7 mouse cellular contexts compared by ENCODE assay signal in genomic region chr1:66817865-66818315, GRCm38 (mm10). TPM values are rescaled to one million over a fixed set of nuclear protein-coding genes. Genes with fewer than 3 reads are reported as not detected.
DNase-seq lines count a peak whose midpoint lies in the region; ATAC-seq lines count a peak whose summit lies in the region.

No protein-coding gene starts in this region.

- WGBS in neural tube, embryonic 11.5 days = under 1% methylated on average over 20 of the region's 20 CpGs
- WGBS in hindbrain, embryonic 11.5 days = 2% methylated on average over 20 of the region's 20 CpGs
- WGBS in midbrain, embryonic 11.5 days = under 1% methylated on average over 20 of the region's 20 CpGs

- no peaks in the 10 kb centered on the region for H3K36me3 ChIP-seq in neural tube, embryonic 11.5 days (ENCODE audit: control insufficient read depth, insufficient read depth, low read length)
- H3K36me3 ChIP-seq in hindbrain, embryonic 11.5 days (ENCODE audit: control insufficient read depth, insufficient read depth, low read length) = no peaks in the 10 kb centered on the region
- H3K36me3 ChIP-seq in midbrain, embryonic 11.5 days (ENCODE audit: control insufficient read depth, insufficient read depth, low read length) = no peaks in the 10 kb centered on the region

- peak overlapping the region; percentile 73 for H3K4me2 ChIP-seq in neural tube, embryonic 11.5 days (ENCODE audit: low read depth)
- peak overlapping the region; percentile 55 for H3K4me2 ChIP-seq in hindbrain, embryonic 11.5 days (replicated peaks; ENCODE audit: low read depth, low read length)
- peak overlapping the region; percentile 79 for H3K4me2 ChIP-seq in midbrain, embryonic 11.5 days

- 0 out of 2 replicates have a peak, but pooled peaks cover 3% of the 10 kb centered on the region for H3K27me3 ChIP-seq in neural tube, embryonic 11.5 days (ENCODE audit: control insufficient read depth, insufficient read depth, low read length)
- H3K27me3 ChIP-seq in hindbrain, embryonic 11.5 days (ENCODE audit: control insufficient read depth, insufficient read depth, low read length) = no peaks in the 10 kb centered on the region
- H3K27me3 ChIP-seq in midbrain, embryonic 11.5 days (ENCODE audit: control insufficient read depth, insufficient read depth, low read length) = no peaks in the 10 kb centered on the region; the same call in 1 of the 2 replicates

- peak overlapping the region; percentile 91 for H3K9ac ChIP-seq in neural tube, embryonic 11.5 days (ENCODE audit: low read length)
- H3K9ac ChIP-seq in hindbrain, embryonic 11.5 days (ENCODE audit: low read depth, low read length) = peak overlapping the region; percentile 95
- H3K9ac ChIP-seq in midbrain, embryonic 11.5 days (ENCODE audit: low read length) = peak overlapping the region; percentile 91

- peak; percentile 57 for ATAC-seq in neural tube, embryonic 11.5 days (ENCODE audit: insufficient read depth, low FRiP score, low TSS enrichment)
- peak; percentile 65 for ATAC-seq in hindbrain, embryonic 11.5 days (ENCODE audit: low FRiP score)
- peak; percentile 58 for ATAC-seq in midbrain, embryonic 11.5 days (ENCODE audit: low FRiP score)

- peak overlapping the region; percentile 77 for H3K4me3 ChIP-seq in neural tube, embryonic 11.5 days (ENCODE audit: low read depth, low read length)
- peak overlapping the region; percentile 90 for H3K4me3 ChIP-seq in hindbrain, embryonic 11.5 days (ENCODE audit: low read depth, low read length)
- H3K4me3 ChIP-seq in midbrain, embryonic 11.5 days (ENCODE audit: low read depth, low read length) = peak overlapping the region; percentile 79

- peaks cover 5% of the 10 kb centered on the region; the same call in 1 of the 2 replicates for H3K4me1 ChIP-seq in neural tube, embryonic 11.5 days (ENCODE audit: control insufficient read depth, insufficient read depth, low read length)
- H3K4me1 ChIP-seq in hindbrain, embryonic 11.5 days (replicated peaks; ENCODE audit: control insufficient read depth, insufficient read depth, low read length) = no peaks in the 10 kb centered on the region
- H3K4me1 ChIP-seq in midbrain, embryonic 11.5 days (ENCODE audit: control insufficient read depth, insufficient read depth, low read length) = peaks cover 7% of the 10 kb centered on the region; the same call in 1 of the 2 replicates

- H3K27ac ChIP-seq in neural tube, embryonic 11.5 days (ENCODE audit: low read depth, low read length) = peak overlapping the region; percentile 90; the same call in 1 of the 2 replicates
- peak overlapping the region; percentile 98; the same call in 1 of the 2 replicates for H3K27ac ChIP-seq in hindbrain, embryonic 11.5 days (ENCODE audit: low read depth, low read length)
- H3K27ac ChIP-seq in midbrain, embryonic 11.5 days (ENCODE audit: low read depth, low read length) = peak overlapping the region; percentile 92; the same call in 1 of the 2 replicates

- H3K9me3 ChIP-seq in neural tube, embryonic 11.5 days (ENCODE audit: control insufficient read depth, low read length) = no peaks in the 10 kb centered on the region
- no peaks in the 10 kb centered on the region for H3K9me3 ChIP-seq in hindbrain, embryonic 11.5 days (ENCODE audit: control insufficient read depth, low read length)
- H3K9me3 ChIP-seq in midbrain, embryonic 11.5 days (ENCODE audit: control insufficient read depth, low read length) = no peaks in the 10 kb centered on the region

- DNase-seq in neural tube, embryonic 11.5 days (ENCODE audit: low spot score) = no peak
- no peak for DNase-seq in neural tube, embryonic 10.5 days (ENCODE audit: extremely low spot score, low spot score)
- DNase-seq in c-Kit-positive CD71-positive TER-119-negative erythroid progenitor cells, embryonic 14.5 days (ENCODE audit: low read depth) = peak; percentile 32
- no peak for DNase-seq in hindbrain, embryonic 11.5 days (ENCODE audit: low spot score)
- DNase-seq in midbrain, embryonic 11.5 days (ENCODE audit: low spot score, missing footprints) = no peak
- DNase-seq in cerebellum, adult 18-20 months = no peak
- DNase-seq in right cerebral cortex, adult 2 months (ENCODE audit: low spot score in 2 of 2) = no peak

RNA-seq across cellular contexts. Expression of gene Kansl1l, which starts 0.5 kb away (rescaled TPM):
- polyA plus RNA-seq in neural tube, embryonic 11.5 days (2014; fragmentation: Nextera tagmentation; extraction: Ambion mirVana) = 9.3 and 11.0 TPM in 2 replicates
- polyA plus RNA-seq in hindbrain, embryonic 11.5 days (2014; fragmentation: Nextera tagmentation; extraction: Ambion mirVana) = 11.8 and 16.7 TPM in 2 replicates
- polyA plus RNA-seq in midbrain, embryonic 11.5 days (2014; fragmentation: Nextera tagmentation; extraction: Ambion mirVana) = 7.8 and 10.7 TPM in 2 replicates

RNA-seq across cellular contexts. Expression of gene Acadl, which starts 45.2 kb away (rescaled TPM):
- 56.3 and 59.0 TPM in 2 replicates for polyA plus RNA-seq in neural tube, embryonic 11.5 days (2014; fragmentation: Nextera tagmentation; extraction: Ambion mirVana)
- polyA plus RNA-seq in hindbrain, embryonic 11.5 days (2014; fragmentation: Nextera tagmentation; extraction: Ambion mirVana) = 60.3 and 62.0 TPM in 2 replicates
- 54.1 and 61.4 TPM in 2 replicates for polyA plus RNA-seq in midbrain, embryonic 11.5 days (2014; fragmentation: Nextera tagmentation; extraction: Ambion mirVana)
